Mouse (Mus musculus) G1E (cell line): Measurements from ENCODE around the gene Exoc6.

ENCODE experiments used
- CTCF ChIP-seq: IDR thresholded peaks from 2 replicates; pipeline ENCODE4 v1.5.1; 2012; ENCODE audit warnings: low read depth, low read length, inconsistent platforms, mixed read lengths
- GATA1 ChIP-seq: IDR thresholded peaks from 2 replicates; pipeline ENCODE4 v1.6.1; 2012; ENCODE audit warnings: borderline replicate concordance, low read length, inconsistent platforms, mixed read lengths
- POLR2AphosphoS5 ChIP-seq: IDR thresholded peaks from 2 replicates; pipeline ENCODE4 v1.6.1; 2012; ENCODE audit warnings: low read depth, low read length, inconsistent platforms; ENCODE audit not compliant: insufficient replicate concordance

DNA sequence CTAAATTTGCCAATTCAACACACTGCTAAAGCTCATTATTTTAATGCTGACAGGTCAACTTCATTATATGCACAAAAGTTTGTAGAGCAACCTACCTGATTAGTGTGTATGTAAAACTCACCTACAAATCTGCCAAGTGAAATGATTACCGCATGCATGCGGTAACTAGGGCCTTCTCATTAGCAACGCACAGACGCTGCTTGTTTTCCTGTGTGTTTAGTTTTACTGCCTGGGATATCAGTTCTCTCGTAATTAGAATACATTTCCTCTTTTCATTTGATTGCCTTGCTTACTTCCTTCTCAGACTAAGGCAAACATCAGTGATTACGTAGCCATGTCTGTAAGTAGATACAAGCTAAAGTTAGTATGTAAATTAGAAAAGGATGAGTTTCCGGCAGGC is 62.7 kb downstream of the Exoc6 start:
- TF ChIP-seq CTCF (no peak), GATA1 (no peak), POLR2AphosphoS5 (no peak)
